In genomic region chr5:118873871-118874270, GRCm38 (mm10) we compare ENCODE assay signal across 20 mouse cellular contexts.
A peak's percentile ranks its signal among the peaks of the same experiment; 100 is the strongest.
DNase-seq lines count a peak whose midpoint lies in the region; ATAC-seq and TF ChIP-seq lines count a peak whose summit lies in the region.
"Had no signal": no experiment of that assay in that cellular context is flagged by ENCODE, and none has a peak within 500 bp of the region (broad histone marks: within the 10 kb centered on the region; RNA-seq: fewer than 3 reads in every experiment).

No protein-coding gene starts in this region.

- TF ChIP-seq POLR2A in small intestine, adult 2 months (IDR thresholded peaks at IDR 0.05; ENCODE audit: low read depth, low read length) = no peak

- H3K4me3 ChIP-seq in gastrocnemius, adult 2 months = peak overlapping the region; percentile 39
- no peak overlapping the region for H3K4me3 ChIP-seq in lung, embryonic 15.5 days
- peak overlapping the region; percentile 22 for H3K4me3 ChIP-seq in small intestine, adult 2 months (ENCODE audit: low read depth, low read length)
- H3K4me3 ChIP-seq: hindbrain, embryonic 12.5 days; limb, embryonic 13.5 days; stomach, embryonic 15.5 days had no signal

- no peaks in the 10 kb centered on the region for H3K36me3 ChIP-seq in lung, embryonic 15.5 days
- H3K36me3 ChIP-seq in small intestine, adult 2 months (ENCODE audit: control insufficient read depth, insufficient read depth, low read length) = no peaks in the 10 kb centered on the region
- H3K36me3 ChIP-seq: hindbrain, embryonic 12.5 days; limb, embryonic 13.5 days; stomach, embryonic 15.5 days had no signal

- no peak for ATAC-seq in lung, embryonic 15.5 days (ENCODE audit: borderline replicate concordance, extremely low read depth, low FRiP score, low TSS enrichment)
- ATAC-seq: inflammation-experienced regulatory T-cells, adult 6 months; midbrain, embryonic 16.5 days had no signal

- peak overlapping the region; percentile 28 for H3K4me2 ChIP-seq in lung, embryonic 15.5 days
- H3K4me2 ChIP-seq: hindbrain, embryonic 12.5 days; limb, embryonic 13.5 days; stomach, embryonic 15.5 days had no signal

- H3K4me1 ChIP-seq in lung, embryonic 15.5 days = 0 out of 2 replicates have a peak, but pooled peaks cover 5% of the 10 kb centered on the region
- no peaks in the 10 kb centered on the region for H3K4me1 ChIP-seq in small intestine, adult 2 months (ENCODE audit: control insufficient read depth, insufficient read depth, insufficient read length, low read length)

- intact Hi-C loops in gastrocnemius, adult 2 months (cut with DNase I) = loop anchor here (10.0 kb wide), 1 partner anchor 341 kb away; no protein-coding TSS in a partner anchor
- intact Hi-C loops in gastrocnemius, postnatal 36 days (cut with DNase I) = loop anchor here (5.0 kb wide), 1 partner anchor 102 kb away; no protein-coding TSS in a partner anchor

- 51% methylated on average over 7 of the region's 7 CpGs for WGBS in lung, embryonic 15.5 days
- WGBS in small intestine, adult 2 months = 55% methylated on average over 7 of the region's 7 CpGs

- no peak overlapping the region for H3K27ac ChIP-seq in gastrocnemius, adult 2 months
- H3K27ac ChIP-seq in lung, embryonic 15.5 days = no peak overlapping the region
- H3K27ac ChIP-seq in small intestine, adult 2 months (ENCODE audit: insufficient read depth, low read depth, low read length) = peak overlapping the region; percentile 12
- H3K27ac ChIP-seq: hindbrain, embryonic 12.5 days; kidney, postnatal 0 days; limb, embryonic 13.5 days; liver, embryonic 14.5 days; stomach, embryonic 15.5 days had no signal

- DNase-seq in gastrocnemius, adult 2 months = no peak
- DNase-seq in gastrocnemius, postnatal 36 days = no peak
- no peak for DNase-seq in lung, postnatal 36 days
- peak; percentile 16 to 31 for DNase-seq in adrenal gland, postnatal 36 days
- DNase-seq in layer of hippocampus, postnatal 25 days (ENCODE audit: extremely low spot score in 1 of 2, low spot score in 1 of 2) = no peak
- DNase-seq: B cell, adult 2 months; cerebellum, adult 2 months; gastrocnemius, postnatal 10 days; right cerebral cortex, adult 18-20 months; spleen, adult 18-20 months; thymus, adult 2 months had no signal

- H3K9me3 ChIP-seq in lung, embryonic 15.5 days = no peaks in the 10 kb centered on the region
- H3K9me3 ChIP-seq: hindbrain, embryonic 12.5 days; limb, embryonic 13.5 days; stomach, embryonic 15.5 days had no signal

- H3K9ac ChIP-seq in lung, embryonic 15.5 days = no peak overlapping the region
- H3K9ac ChIP-seq: hindbrain, embryonic 12.5 days; limb, embryonic 13.5 days; liver, embryonic 14.5 days; stomach, embryonic 15.5 days had no signal

- H3K27me3 ChIP-seq in lung, embryonic 15.5 days = peaks cover 10% of the 10 kb centered on the region
- H3K27me3 ChIP-seq in small intestine, adult 2 months (ENCODE audit: control insufficient read depth, insufficient read depth, low read length) = no peaks in the 10 kb centered on the region

- TF ChIP-seq CTCF in gastrocnemius, adult 2 months (IDR thresholded peaks at IDR 0.05) = no peak
- TF ChIP-seq CTCF in small intestine, adult 2 months (IDR thresholded peaks at IDR 0.05; ENCODE audit: extremely low read depth, insufficient read length, insufficient replicate concordance, low read depth, low read length) = no peak

Comparison
In these comparisons a context has a peak if more than half of its experiments do, and no peak if none do; other contexts are left out.
1. DNase-seq: peak in adrenal gland, postnatal 36 days (2 of 2); none in gastrocnemius, adult 2 months (single experiment), gastrocnemius, postnatal 36 days (0 of 2), lung, postnatal 36 days (single experiment) and layer of hippocampus, postnatal 25 days (0 of 2).